In the genomic region with DNA sequence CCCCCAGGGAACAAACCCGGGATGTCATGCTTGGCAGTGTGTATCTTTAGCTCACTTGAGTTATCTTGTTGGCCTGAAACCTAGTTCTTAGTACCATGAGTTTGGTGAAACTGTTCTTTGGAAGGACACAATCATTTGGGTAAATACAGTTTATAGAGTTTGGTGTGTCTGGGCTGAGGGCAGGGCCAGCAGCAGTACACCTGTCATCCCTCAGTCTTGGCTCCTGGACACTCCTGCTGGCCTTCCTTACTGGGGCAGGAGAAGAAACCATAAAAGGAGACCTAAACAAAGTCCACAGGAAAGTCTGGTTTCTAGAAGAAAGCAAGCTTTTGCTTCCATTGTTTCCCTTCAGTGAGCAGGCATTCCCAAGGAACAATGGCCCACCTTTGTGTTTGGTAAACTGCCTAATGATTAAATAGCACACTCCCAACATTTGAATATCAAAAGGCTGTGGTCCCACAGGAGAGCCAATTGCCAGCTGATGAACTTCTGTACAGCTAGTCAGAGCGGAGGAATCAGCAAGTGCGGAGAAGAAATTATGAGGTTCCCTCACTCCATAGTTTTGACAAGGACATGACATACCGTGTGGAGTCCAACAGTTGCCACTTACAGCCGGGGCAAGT, we compare ENCODE assay signal across 17 mouse cellular contexts.
"Had no signal": no experiment of that assay in that cellular context is flagged by ENCODE, and none has a peak within 500 bp of the region (broad histone marks: within the 10 kb centered on the region; RNA-seq: fewer than 3 reads in every experiment).

No protein-coding gene starts in this region.

- H3K27me3 ChIP-seq: liver, embryonic 15.5 days; neural tube, embryonic 15.5 days had no signal

- H3K9ac ChIP-seq: liver, embryonic 15.5 days; neural tube, embryonic 15.5 days had no signal

- H3K4me2 ChIP-seq: liver, embryonic 11.5 days; liver, embryonic 15.5 days; neural tube, embryonic 15.5 days had no signal

- ATAC-seq: lung, postnatal 0 days had no signal

- H3K4me3 ChIP-seq: left cerebral cortex, adult 2 months; limb, embryonic 10.5 days; liver, embryonic 15.5 days; midbrain, embryonic 10.5 days; myocyte; neural tube, embryonic 15.5 days had no signal

- H3K36me3 ChIP-seq: limb, embryonic 10.5 days; liver, embryonic 15.5 days; midbrain, embryonic 10.5 days; neural tube, embryonic 15.5 days had no signal

- DNase-seq: kidney, adult 8-10 months; kidney, postnatal 14 days; lung, adult 2 months; lung, postnatal 4 days; midbrain, embryonic 14.5 days; right cerebral cortex, adult 18-20 months; right cerebral cortex, postnatal 25 days; thymus, adult 2 months; thymus, postnatal 36 days had no signal

- H3K27ac ChIP-seq: left cerebral cortex, adult 2 months; limb, embryonic 10.5 days; liver, embryonic 15.5 days; midbrain, embryonic 10.5 days; neural tube, embryonic 15.5 days had no signal

- H3K9me3 ChIP-seq: limb, embryonic 10.5 days; liver, embryonic 15.5 days; midbrain, embryonic 10.5 days; neural tube, embryonic 15.5 days had no signal

- H3K4me1 ChIP-seq: liver, embryonic 15.5 days had no signal
